Mouse (Mus musculus) stomach, embryonic 15.5 days (tissue): ENCODE measurements at regions not wholly inside any gene's neighbourhood (a gene's known extent, or its start where the extent isn't known, plus 50 kb on each side); places are given as distances from the start of the nearest gene placed in this dataset.

Experiments used
- ATAC-seq: fragments of 200-750 bp; cut with Nextera tagmentation; 2 replicates; pipeline ENCODE4 v1.8.0; 2017; ENCODE audit warnings: low read depth, moderate number of reproducible peaks, moderate TSS enrichment; ENCODE audit not compliant: insufficient read depth, low FRiP score
- H3K27ac ChIP-seq: fragments of 300-500 bp; sonication (generic); 2 replicates; pipeline ENCODE4 v1.5.1; 2015; ENCODE audit warnings: mild to moderate bottlenecking, inconsistent platforms
- H3K27me3 ChIP-seq: fragments of 300-500 bp; sonication (generic); replicated peaks from 2 replicates; pipeline ENCODE4 v1.6.1; 2015; ENCODE audit warnings: inconsistent platforms
- H3K36me3 ChIP-seq: fragments of 300-500 bp; sonication (generic); 2 replicates; pipeline ENCODE4 v1.6.1; 2015; ENCODE audit warnings: inconsistent platforms
- H3K4me1 ChIP-seq: fragments of 300-500 bp; sonication (generic); 2 replicates; pipeline ENCODE4 v1.6.1; 2015; ENCODE audit warnings: inconsistent platforms
- H3K4me2 ChIP-seq: fragments of 300-500 bp; sonication (generic); 2 replicates; pipeline ENCODE4 v1.6.1; 2015; ENCODE audit warnings: mild to moderate bottlenecking, inconsistent platforms
- H3K4me3 ChIP-seq: fragments of 300-500 bp; sonication (generic); replicated peaks from 2 replicates; pipeline ENCODE4 v1.5.1; 2015; ENCODE audit warnings: inconsistent platforms
- H3K9ac ChIP-seq: fragments of 300-500 bp; sonication (generic); 2 replicates; pipeline ENCODE4 v1.6.1; 2015; ENCODE audit warnings: inconsistent platforms
- H3K9me3 ChIP-seq: fragments of 300-500 bp; sonication (generic); 2 replicates; pipeline ENCODE4 v1.6.1; 2016; ENCODE audit warnings: inconsistent platforms
- WGBS: fragments of 180-500 bp; shearing (Covaris S2); methylation state at CpG from one replicate; pipeline ENCODE4 v1.1.7; 2015; 5-methylcytosine and 5-hydroxymethylcytosine counted together

- Histone ChIP-seq H3K4me3 (no peak overlapping the region), H3K27me3 (no peaks in the 10 kb centered on the region), H3K9ac (no peak overlapping the region), H3K27ac (no peak overlapping the region), H3K4me2 (no peak overlapping the region), H3K36me3 (no peaks in the 10 kb centered on the region), H3K4me1 (no peaks in the 10 kb centered on the region), H3K9me3 (no peaks in the 10 kb centered on the region)
- 33% methylated on average over 3 of the region's 3 CpGs for WGBS
- ATAC-seq, result no peak
These were observed 60.3 kb upstream of the Lhx1 start for GRCm38 (mm10) chr11:84585626-84586025.

GRCm38 (mm10) chr11:84578805-84579541 lies 53.6 kb upstream of the Lhx1 start:
- no peaks in the 10 kb centered on the region for H3K9me3 ChIP-seq
- no peak overlapping the region for H3K27ac ChIP-seq
- H3K4me2 ChIP-seq, result no peak overlapping the region
- 74% methylated on average over 17 of the region's 17 CpGs for WGBS
- H3K4me3 ChIP-seq, result no peak overlapping the region
- H3K4me1 ChIP-seq, result no peaks in the 10 kb centered on the region
- no peak for ATAC-seq
- H3K27me3 ChIP-seq, result no peaks in the 10 kb centered on the region
- H3K36me3 ChIP-seq, result no peaks in the 10 kb centered on the region
- H3K9ac ChIP-seq, result no peak overlapping the region
